Mouse (Mus musculus): ENCODE results near the gene Gm12258. TPM values are rescaled to one million over a fixed set of nuclear protein-coding genes. Genes with fewer than 3 reads are reported as not detected.
"Not testable (repeated sequence)": the region's sequence is repeated elsewhere in the genome, so short reads cannot be mapped to it uniquely, and the experiment has no call there.

The Gm12258 gene
- 2.1 and 2.8 TPM in 2 replicates for polyA plus RNA-seq (2012; rRNA removed)

GRCm38 (mm10) chr11:58846919-58847461 lies at the start of gene Gm12258:
TSS of gene Gm12258 (plus strand) at chr11:58847158.
- peak; percentile 98 for DNase-seq (ENCODE audit: low read depth, low spot score)
- under 1% methylated on average over 24 of the region's 24 CpGs for WGBS

- WGBS, result 67% methylated on average over 5 of the region's 5 CpGs
Measured at GRCm38 (mm10) chr11:58799747-58800146, 47.2 kb upstream of the Gm12258 start.

GRCm38 (mm10) chr11:58801558-58802228 lies 45.3 kb upstream of the Gm12258 start, which contains the start of gene Fam183b:
TSS of gene Fam183b (minus strand) at chr11:58801960.
- 17% methylated on average over 14 of the region's 14 CpGs for WGBS
- DNase-seq (ENCODE audit: low read depth, low spot score), result peak; percentile 8

More at GRCm38 (mm10) chr11:58799747-58800146, 47.2 kb upstream of the Gm12258 start:
- DNase-seq (ENCODE audit: low read depth, low spot score), result no peak

- no peak for DNase-seq (ENCODE audit: low read depth, low spot score)
- 18% methylated on average over 4 of the region's 4 CpGs for WGBS
Measured at GRCm38 (mm10) chr11:58803871-58804270, 43.1 kb upstream of the Gm12258 start.

DNA sequence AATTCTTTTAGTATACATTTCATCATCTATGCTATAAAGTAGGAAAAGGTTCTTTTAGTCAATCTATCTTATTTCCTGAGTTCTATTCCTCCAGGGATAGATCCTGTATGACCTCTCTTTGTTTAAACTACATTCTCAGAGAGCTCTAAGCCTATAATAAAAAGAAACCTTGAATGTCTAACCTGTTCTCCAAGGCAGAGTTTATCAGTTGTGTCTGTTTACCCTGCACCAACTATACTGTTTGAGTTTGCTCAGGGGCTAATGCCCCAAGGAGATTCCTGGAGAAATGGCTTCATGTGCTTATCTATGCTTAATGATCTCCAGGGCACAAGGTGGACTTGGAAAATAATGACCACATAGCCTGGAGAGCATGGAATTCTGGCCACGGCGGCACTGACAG lies 42.6 kb upstream of the Gm12258 start:
- 21% methylated on average over 2 of the region's 2 CpGs for WGBS
- DNase-seq (ENCODE audit: low read depth, low spot score), result no peak

DNA sequence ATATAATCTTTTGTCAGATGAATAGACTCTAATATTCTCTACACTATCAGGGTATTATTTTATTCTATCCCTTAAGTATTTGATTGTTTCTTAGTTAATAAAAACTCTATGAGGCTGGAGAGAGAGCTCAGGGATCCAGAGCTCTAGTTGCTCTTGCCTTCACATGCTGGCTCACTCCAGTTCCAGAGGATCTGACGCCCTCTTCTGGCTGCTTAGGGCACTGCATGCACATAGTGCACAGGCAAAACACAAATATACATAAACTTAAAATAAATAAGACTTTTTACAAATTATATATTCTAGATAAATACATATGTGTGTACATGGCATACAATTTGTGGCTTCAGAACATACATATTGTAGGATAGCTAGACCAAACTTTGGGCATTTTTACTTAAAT lies 35.0 kb upstream of the Gm12258 start:
- DNase-seq (ENCODE audit: low read depth, low spot score), result no peak
- WGBS, result 10% methylated on average over 1 of the region's 1 CpGs

- WGBS, result 40% methylated on average over 1 of the region's 1 CpGs
Measured at GRCm38 (mm10) chr11:58814700-58815099, 32.3 kb upstream of the Gm12258 start, which contains the start of gene Olfr313. TSS of gene Olfr313 (plus strand) at chr11:58815000.

DNA sequence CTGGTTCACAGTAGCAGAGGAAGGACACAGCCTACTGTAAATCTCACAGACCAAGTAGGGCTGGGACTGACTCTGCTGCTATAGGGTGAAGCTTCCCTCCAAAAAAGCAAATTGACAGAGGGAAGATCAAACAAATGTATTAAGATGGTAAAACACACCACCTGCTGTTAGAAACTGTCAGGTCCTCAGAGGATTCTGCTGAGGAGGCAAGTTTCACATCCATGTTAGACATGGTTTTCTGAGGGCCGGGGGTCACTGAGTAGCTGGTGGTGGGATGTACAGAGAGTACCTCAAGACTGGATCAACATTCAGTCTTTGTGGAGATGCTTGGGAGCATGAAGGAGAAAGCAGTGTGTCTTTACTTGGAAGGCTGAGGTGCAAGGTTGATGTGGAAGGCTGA lies 31.3 kb upstream of the Gm12258 start:
- WGBS, result 70% methylated on average over 1 of the region's 1 CpGs
- no peak for DNase-seq (ENCODE audit: low read depth, low spot score)

More at GRCm38 (mm10) chr11:58814700-58815099, 32.3 kb upstream of the Gm12258 start, which contains the start of gene Olfr313:
- DNase-seq (ENCODE audit: low read depth, low spot score), result not testable (repeated sequence)

DNA sequence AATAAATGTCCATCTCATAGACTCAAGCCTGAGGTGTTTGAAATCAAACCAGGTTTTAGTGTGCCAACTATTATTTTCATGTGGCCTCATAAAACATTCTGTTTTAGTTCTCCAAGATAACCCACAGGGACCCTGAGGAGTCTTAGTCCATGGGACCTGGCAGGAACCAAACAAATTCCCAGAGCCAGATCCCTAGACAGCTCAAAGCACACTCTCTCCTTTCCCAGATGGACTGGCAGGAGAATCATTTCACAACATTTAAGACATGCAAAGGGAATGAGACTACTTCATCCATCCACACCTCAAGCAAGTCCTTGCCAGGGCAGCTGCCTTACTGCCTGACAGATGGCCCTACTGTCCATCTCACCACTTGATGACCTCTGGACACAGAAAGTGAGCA lies 18.0 kb upstream of the Gm12258 start, which contains the start of gene Olfr312:
TSS of gene Olfr312 (plus strand) at position 301 of the 400 bp plus-strand sequence.
- DNase-seq (ENCODE audit: low read depth, low spot score), result not testable (repeated sequence)

DNA sequence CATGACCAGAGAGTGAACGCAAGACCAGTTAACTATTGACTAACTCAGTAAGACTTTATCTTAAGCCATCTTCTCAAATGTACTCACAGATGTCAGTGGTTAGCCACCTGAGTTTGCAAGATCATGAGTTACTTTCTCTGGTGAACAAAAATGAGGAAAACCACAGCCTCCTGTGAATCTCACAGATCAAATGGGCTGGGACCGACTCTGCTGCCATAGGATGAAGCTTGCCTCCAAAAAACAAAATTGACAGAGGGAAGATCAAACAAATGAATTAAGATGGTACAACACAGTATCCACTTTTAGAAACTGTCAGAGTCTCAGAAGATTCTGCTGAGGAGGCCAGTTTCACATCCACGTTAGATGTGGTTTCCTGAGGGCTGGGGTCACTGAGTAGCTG lies 17.2 kb upstream of the Gm12258 start:
- DNase-seq (ENCODE audit: low read depth, low spot score), result no peak
- WGBS, result 76% methylated on average over 3 of the region's 3 CpGs

- WGBS, result 61% methylated on average over 3 of the region's 3 CpGs
- DNase-seq (ENCODE audit: low read depth, low spot score), result not testable (repeated sequence)
Measured at GRCm38 (mm10) chr11:58832541-58832940, 14.4 kb upstream of the Gm12258 start.

GRCm38 (mm10) chr11:58838951-58839350 lies 8.0 kb upstream of the Gm12258 start, which contains the start of gene Olfr311:
TSS of gene Olfr311 (plus strand) at chr11:58839251.
- not testable (repeated sequence) for DNase-seq (ENCODE audit: low read depth, low spot score)

DNA sequence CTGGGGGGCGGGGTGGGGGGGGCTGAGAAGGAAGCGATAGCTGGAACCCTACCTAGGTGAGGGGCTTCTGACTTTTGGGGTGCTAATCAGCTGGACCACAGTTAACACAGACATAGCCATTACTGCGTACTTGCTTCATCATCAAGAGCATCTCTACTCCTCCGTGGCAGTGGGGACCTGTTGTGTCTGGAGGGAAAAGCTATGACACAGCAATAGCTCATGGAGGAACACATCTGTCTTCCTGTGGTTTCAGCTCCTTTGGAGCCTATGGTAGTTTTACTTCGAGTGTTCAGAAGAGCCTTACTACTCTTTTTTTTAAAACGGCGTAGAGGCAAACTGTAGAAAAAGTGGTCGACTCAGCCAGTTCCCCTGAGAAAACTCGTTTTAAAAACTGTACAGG lies 678 bp downstream of the Gm12258 start:
- WGBS, result 38% methylated on average over 9 of the region's 9 CpGs
- DNase-seq (ENCODE audit: low read depth, low spot score), result no peak

GRCm38 (mm10) chr11:58849731-58850130 lies 2.8 kb downstream of the Gm12258 start:
- no peak for DNase-seq (ENCODE audit: low read depth, low spot score)
- 68% methylated on average over 2 of the region's 2 CpGs for WGBS

GRCm38 (mm10) chr11:58860744-58861143 lies 13.8 kb downstream of the Gm12258 start:
- no peak for DNase-seq (ENCODE audit: low read depth, low spot score)
- WGBS, result 97% methylated on average over 8 of the region's 8 CpGs

- peak; percentile 76 for DNase-seq (ENCODE audit: low read depth, low spot score)
- WGBS, result 2% methylated on average over 37 of the region's 37 CpGs
Measured at GRCm38 (mm10) chr11:58867039-58867953, 20.3 kb downstream of the Gm12258 start, which contains the start of gene 2810021J22Rik. TSS of gene 2810021J22Rik (plus strand) at chr11:58867216.

DNA sequence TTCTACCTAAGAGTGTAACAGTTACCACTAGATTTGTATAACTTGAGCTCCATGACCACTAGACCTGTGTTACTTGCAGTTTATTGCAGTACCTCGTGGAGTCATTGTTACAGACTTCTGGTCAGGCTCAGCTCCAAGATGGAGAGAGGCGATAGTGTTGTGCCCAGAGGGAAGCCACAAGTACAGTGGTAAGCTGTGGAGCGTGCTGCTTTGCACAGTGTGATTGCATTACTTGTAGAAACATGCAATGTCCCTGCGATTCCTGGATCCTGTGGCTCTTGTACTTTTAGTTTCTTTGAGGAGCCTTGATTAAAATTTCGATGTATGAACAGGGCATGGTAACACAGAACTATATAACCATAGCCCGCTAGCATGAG lies 21.0 kb downstream of the Gm12258 start:
- no peak for DNase-seq (ENCODE audit: low read depth, low spot score)
- 74% methylated on average over 6 of the region's 6 CpGs for WGBS

- DNase-seq (ENCODE audit: low read depth, low spot score), result no peak
Measured at GRCm38 (mm10) chr11:58870961-58871360, 24.0 kb downstream of the Gm12258 start.

GRCm38 (mm10) chr11:58883756-58884155 lies 36.8 kb downstream of the Gm12258 start:
- DNase-seq (ENCODE audit: low read depth, low spot score), result no peak
- WGBS, result 80% methylated on average over 8 of the region's 8 CpGs

More at GRCm38 (mm10) chr11:58870961-58871360, 24.0 kb downstream of the Gm12258 start:
- WGBS, result 84% methylated on average over 4 of the region's 4 CpGs

GRCm38 (mm10) chr11:58890511-58890910 lies 43.6 kb downstream of the Gm12258 start:
- no peak for DNase-seq (ENCODE audit: low read depth, low spot score)
- 89% methylated on average over 10 of the region's 10 CpGs for WGBS
